Mouse (Mus musculus): ENCODE data around the gene Adamts14.

Adamts14 gene

DNA sequence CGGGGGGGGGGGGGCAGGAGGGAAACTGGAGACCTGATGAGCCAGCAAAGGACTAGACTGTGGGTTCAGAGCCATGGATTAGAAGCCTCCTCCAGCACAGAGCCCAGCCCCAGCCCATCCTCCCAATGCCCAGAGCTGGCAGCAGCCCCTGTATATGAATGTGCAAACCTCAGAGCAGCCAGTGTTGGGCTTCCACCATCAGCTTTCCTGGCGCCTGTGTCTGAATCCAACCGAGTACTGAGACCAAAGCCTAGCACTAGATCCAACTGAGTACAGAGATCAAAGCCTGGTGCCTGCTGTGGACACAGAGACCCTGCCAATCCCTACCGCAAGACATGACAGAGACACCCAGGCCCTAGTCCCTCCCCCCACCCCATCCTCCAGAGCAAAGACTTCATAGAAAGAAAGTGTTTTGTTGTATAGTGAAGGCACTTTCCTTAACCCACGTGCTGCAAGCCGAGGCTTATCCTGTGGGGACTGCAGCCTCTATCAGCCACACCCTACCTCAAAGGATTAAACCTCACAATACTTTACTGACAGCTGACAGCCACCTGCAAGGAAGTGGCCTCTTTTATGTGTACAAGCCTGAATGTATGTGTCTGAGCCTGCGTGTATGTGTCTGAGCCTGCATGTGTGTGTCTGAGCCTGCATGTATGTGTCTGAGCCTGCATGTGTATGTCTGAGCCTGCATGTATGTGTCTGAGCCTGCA is 40.2 kb downstream of the Adamts14 start:
- no peak for DNase-seq (ENCODE audit: low spot score)

DNA sequence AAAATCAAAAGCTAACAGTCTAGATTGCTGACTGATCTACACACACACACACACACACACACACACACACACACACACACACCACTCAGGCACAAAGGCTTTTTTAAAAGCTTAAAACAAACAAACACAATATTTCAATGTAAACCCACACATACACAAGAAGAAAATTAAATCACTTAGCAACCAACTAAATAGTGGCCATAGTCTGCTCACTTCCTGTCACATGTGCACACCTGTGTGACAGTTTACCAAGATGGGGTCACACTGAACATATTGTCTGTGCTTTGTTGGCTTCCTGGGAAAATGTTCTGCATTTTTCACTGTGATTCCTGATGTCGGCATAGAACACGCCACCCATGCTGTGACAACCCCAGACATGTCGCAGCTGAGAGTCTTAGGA is 41.5 kb downstream of the Adamts14 start:
- DNase-seq (ENCODE audit: low spot score): no peak

DNA sequence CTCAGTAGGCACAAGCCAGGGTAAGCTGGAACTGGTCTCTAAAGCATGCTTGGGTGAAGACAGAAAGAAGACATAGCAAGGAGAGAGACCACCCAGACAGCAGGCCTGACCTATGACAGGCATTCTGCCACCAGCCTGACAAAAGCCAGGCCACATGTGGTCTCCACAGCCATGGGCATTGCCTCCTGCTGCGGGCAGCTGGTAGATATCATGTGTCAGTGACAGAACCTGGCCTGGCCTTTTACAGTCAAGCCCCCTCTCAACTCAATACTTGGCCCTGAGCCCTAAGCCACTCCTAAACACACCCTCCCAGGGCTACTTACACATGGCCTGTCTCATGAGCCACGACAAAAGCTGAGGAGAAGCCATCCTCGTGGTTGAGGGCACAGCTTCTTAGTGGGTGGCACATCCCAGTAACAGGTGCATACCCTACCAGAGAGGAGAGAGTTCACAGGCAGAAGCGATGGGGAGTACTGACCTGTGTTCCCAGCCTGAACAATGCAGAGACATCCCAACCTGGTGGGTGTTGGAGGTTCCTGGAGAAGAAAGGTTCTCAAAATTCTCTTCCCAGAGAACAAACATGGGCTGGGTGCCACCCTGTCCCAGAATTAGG is 46.3 kb downstream of the Adamts14 start:
- DNase-seq (ENCODE audit: low spot score): no peak

DNA sequence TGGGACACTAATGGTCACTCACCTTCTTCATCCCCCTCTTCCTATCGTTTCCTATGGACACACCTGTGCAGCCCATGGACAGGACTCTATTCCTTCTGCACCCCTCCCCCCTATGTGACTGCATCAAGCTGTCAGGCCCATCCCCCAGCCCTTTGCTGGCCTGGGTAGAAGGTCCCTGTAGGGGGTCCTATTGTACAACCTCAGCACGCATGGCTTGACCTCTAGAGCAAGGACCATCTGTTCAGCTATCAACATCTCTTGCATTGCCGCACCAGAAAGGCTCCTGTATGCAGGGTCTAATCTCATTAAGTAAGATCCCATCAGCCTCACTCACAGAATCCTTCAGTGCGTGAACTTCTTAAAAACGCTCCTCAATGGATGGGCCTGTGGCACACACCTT is 47.5 kb downstream of the Adamts14 start:
- DNase-seq (ENCODE audit: low spot score): no peak

DNA sequence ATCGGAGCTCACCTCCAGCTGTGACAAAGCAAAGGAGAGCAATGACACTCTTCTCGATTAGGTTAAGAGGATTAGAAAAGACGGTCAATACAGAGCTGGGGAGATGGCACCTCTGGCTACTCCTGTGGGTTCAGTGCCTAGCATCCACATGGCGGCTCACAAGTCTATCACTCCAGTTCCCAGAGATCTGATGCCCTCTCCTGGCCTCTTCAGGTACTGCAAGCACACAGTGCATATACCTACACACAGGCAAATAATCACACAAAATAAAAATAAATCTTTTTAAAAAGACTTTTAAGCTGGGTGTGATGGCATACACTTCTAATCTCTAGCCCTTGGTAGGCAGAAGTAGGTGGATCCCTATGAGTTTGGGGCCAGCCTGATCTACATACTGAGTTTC is 53.9 kb downstream of the Adamts14 start:
- no peak for DNase-seq (ENCODE audit: low spot score)

DNA sequence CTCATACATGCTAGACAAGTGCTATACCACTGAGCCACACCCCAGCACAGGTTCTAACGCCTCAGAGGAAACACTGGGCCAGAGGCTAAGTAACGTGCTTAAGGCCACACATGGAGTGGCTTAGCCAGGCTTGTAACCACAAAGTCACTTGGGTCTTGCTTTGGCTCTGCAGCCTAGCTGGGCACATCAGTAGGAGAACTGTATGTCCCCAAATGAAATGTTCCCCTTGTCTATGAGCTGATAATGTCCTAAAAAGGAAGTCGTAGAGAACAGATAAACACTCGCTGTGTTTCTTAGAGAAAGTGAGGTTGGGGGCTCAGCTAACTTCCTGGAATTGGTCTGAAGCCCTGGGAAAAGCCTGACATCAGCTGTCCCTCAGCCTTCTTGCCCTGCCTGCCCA is 57.1 kb downstream of the Adamts14 start:
- no peak for DNase-seq (ENCODE audit: low spot score)

DNA sequence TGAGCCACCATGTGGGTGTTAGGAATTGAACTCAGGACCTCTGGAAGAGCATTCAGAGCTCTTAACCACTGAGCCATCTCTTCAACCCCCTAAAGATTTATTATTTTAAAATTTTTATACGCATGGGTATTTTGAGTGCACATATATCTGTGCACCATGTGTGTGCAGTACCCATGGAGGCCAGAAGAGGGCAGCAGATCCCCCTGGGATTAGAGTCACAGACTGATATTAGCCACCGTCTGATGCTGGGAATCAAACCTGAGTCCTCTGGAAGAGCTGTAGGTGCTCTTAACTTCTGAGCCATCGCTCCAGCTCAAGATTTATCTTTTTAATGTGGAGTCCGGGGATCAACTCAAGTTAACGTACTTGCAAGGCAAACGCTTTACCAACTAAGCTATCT is 57.6 kb downstream of the Adamts14 start:
- DNase-seq (ENCODE audit: low spot score): no peak

DNA sequence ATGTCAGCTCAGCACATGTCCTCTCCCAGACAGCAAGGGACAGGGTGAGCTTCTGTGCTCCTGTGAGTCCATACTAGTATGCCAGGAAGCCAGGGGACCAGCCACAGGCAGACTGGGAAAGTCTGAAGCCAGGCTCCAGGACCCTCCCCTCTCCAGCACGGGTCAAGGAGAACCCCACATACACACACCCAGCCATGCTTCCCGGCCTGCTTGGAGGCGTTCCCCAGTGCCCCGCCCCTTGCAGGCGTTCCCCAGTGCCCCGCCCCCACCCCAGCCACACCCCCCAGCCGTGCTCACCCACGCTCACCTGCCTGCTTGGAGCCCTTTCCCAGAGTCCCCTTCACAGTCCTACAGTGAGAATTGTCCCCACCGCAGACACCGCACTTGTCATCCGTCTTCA is 60.4 kb downstream of the Adamts14 start:
- DNase-seq (ENCODE audit: low spot score): no peak

DNA sequence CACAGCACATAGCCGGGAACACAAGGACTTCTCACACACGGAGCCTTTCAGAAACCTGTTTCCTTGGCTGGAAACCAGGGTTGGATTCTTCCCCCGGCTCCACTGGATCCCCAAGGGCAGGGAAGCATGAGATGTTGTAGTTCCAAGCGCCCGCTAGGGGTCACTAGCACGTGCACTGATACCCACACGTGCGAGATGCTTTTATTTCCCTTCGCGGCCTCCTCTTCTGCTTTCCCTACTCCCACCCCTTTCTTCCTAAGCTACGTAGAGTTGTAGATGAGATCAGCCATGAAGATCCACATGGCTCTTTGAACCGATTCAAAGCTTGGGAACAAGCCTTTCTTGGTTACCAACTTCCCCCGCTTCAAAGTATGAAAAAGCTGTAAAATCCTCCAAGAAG is 61.5 kb downstream of the Adamts14 start:
- DNase-seq (ENCODE audit: low spot score): peak; percentile 59

DNA sequence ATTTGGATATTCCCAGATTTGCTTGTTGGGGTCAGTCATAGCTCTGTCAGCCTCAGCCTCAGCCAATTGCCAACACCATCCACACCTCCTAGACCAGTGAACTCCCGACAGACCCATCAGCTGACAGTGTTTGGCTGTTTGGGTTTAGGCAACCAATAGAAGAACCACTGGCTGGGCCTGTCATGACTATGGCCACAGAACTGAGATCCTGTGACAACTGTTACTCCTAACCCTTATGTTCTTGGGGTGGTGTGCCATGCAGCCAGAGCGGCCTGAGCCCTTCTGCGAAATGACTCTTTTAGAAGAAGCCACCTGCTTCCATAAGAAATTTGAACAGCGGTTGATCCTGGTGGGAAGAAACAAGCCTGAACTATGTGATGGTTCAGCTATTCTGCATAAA is 62.1 kb downstream of the Adamts14 start:
- DNase-seq (ENCODE audit: low spot score): no peak

DNA sequence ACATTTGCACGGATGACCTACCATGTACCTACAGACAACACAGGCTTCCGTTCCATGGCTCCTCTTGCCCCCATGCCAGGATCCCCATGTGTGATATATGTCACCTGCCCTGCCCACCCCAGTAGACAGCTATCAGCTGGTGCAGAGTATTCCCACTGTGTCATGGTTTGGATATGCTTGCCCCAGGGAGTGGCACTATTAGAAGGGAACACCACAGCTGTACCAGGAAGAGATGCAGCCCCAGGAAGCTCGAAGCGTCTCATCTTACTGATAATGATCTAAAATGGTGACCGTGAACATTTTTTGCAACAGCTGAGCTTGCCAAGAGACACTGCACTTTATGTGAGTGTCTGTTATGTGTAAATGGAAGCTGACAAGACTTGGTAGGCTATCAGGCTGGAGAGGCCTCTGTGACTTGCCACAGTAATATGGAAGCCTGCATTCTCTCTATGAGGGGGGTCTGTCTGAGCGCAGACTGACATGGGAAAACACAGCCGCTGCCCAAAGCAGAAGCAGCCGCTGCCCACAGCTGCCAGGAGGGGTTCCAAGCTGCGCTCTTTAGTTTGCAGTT is 65.0 kb downstream of the Adamts14 start:
- no peak for DNase-seq (ENCODE audit: low spot score)

DNA sequence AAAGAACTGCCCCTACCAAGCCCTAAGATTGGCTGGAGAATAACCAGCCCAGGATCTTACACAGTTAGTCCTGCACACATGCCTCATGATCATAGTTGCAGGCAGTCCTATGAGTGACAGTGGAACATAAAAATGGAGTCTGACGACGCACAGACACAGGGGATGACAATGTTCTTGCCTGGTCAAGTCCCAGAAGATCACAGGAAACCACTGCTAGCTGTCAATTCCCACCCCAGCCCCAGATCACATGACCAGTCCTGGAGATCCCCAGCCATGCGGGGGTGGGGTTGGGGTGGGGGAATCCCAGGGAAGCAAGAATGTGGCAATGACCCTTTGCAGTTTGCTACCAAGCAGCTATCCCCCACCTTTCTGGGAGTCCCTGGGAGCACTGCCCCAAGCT is 69.3 kb downstream of the Adamts14 start:
- DNase-seq (ENCODE audit: low spot score): no peak

DNA sequence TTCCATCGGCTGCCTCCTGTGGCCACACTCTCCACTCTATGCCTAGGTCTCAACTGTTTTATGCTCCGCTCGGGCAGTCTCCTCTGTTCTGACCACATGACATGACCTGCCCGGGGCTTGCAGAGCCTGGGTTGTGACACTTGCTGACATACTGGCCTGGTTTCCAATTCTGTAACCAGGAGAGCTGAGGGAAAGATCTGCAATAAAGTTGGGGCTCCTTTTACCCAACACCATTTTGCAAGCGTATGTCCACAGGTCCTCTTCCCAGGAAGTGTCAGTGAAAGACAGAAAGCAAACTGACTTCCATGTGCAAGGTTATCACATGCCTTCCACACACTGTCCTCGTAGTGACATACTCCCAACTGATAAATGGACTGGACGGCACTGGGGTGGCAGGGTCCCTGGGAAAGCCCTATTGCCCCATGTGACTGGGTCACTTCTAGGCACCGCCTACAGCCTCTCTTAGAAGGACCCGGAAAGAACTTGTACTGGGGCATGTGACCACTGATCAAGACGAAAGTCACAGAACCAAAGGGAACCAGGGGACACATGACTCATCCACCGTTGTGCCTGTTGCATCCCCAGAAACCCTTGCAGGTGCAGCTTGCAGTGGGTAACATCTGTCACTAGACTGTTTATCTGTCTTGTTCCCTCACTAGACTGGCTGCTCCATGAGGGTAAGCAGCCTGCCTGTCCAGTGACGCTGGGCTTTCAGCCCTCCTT is 71.5 kb downstream of the Adamts14 start:
- no peak for DNase-seq (ENCODE audit: low spot score)

DNA sequence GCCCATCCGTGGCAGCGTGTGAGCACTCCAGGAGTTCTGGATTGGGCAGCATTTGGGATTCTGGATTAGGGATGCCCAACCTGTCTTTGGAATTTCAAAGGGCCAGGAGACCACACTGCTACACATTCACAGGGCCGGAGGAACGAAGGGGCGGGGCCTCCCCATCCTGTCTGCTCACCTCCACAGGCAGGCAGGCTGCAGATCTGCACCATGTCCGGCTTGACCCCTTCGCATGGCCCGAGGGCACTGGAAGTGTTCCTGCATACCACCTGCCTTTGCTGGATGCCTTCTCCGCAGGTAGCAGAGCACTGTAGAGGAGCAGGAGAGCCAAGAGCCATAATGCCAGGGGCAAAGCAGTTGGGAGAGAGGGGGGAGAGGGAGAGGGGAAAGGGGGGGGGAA is 72.2 kb downstream of the Adamts14 start:
- DNase-seq (ENCODE audit: low spot score): no peak

DNA sequence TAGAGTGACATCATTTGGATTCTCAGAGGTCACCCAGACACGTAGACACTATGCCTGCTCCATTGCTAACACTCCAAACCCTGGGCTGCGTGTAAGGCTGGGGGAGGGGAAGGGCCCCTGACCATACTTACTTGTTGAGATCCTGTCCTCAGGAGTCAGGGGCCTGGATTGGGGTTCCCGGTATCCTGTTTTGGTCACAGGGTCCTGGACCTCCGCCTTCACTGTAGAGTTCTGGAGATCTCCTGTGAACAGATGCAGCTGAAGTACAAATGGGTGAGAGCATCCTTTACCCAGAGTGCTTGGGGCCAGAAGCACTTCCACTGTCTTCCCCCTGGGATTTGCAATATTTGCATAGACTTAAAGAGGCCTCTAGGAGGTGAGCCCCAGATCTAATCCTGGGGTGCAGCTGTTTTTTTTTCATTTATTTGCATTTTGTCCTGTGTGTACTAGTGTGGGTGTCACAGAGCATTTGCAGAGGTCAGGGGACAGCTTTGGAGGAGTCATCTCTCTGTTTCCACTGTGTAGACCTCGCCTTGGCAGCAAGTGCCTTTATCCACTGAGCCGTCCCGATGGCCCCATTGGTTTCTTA is 72.9 kb downstream of the Adamts14 start:
- no peak for DNase-seq (ENCODE audit: low spot score)

DNA sequence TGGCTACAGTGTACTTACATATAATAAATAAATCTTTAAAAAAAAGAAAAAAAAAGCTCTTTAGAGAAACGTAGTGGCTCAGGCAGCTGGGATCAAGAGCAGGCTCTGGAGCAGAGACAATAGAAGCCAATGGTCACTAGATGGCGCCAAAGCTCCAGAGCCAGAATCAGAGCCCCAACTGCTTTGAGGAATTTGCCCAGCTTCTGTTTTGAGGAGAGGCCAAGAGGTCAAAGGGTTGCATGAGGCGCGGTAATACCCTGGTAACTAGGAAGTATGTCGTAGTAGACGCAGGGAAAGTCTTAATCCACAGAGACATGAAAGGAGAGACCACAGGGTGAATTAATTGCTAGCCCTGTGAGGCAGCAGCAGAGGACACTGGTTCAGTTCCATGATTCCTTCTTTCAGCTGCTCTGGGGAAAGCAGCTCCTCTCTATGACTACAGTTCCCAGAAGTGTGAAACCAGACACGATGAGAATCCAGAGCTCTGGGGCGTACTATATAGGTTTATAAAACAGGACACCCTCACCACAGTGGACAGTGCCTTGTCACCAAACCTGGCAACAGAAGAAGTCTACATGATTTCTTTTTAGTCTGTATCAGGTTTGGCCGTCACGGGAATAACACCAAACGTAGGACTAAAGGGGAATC is 73.5 kb downstream of the Adamts14 start:
- DNase-seq (ENCODE audit: low spot score): peak; percentile 70

DNA sequence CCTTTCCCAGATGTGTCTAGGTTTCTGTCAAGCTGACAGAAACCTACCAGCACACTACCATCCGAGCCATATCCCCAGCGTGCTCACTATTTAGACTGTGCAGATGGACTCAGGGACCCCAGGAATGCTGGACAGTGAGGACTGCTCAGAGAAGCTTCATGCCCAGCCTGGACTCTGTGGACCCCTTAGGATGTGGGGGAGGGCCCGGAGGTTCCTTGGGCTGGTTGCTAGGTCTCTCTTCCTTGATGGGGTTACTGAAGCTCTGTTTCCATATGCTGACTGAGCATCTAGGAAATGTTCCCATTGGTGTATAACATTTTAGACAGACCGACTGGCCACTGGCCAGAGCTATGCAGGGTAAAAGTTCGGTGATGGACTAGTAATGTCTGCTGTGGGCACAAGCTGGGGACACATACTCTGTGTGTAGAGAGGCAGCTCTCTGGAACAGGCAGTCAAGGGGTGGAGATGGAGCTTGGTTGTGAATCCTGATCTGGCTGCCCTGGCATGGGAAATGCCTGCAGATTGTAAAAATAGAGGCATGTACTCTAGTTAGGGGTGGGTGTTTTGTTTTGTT is 77.4 kb downstream of the Adamts14 start:
- DNase-seq (ENCODE audit: low spot score): no peak

DNA sequence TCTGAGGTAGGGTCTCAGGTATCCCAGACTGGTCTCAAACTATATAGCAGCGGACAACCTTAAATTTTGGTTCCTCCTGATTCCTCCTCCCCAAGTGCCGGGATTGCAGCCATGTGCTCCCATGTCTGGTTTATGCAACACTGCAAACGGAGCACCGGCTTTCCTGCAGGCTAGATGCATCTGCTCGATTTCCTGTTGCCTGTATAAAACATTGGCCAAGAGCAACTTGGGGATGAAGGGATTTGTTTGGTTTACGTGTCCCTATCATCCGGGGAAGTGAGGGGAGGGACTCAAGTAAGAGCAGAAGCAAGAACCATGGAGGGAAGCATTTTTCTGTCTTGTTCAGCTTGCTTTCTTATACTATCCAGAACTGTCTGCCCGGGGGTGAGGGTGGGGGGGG is 78.0 kb downstream of the Adamts14 start:
- no peak for DNase-seq (ENCODE audit: low spot score)

DNA sequence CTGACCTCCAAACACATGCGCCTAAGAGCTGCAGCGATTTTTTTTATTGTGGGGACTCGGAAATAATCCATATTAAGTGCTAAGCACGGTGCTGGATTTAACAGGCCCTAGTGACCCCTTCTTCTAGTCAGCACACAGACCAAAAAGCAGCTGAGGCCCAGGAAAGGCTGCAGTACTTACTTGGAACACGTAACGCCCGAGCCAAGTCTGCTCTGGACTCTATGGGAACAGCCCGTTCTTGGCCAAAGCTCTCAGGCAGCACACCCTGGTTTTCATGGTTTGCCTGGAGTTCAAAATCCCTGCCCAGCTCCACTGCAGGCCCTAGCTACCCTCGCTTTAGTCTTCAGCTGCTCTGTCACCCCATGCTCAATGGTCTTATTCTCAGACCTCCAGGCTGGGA is 78.6 kb downstream of the Adamts14 start:
- no peak for DNase-seq (ENCODE audit: low spot score)

DNA sequence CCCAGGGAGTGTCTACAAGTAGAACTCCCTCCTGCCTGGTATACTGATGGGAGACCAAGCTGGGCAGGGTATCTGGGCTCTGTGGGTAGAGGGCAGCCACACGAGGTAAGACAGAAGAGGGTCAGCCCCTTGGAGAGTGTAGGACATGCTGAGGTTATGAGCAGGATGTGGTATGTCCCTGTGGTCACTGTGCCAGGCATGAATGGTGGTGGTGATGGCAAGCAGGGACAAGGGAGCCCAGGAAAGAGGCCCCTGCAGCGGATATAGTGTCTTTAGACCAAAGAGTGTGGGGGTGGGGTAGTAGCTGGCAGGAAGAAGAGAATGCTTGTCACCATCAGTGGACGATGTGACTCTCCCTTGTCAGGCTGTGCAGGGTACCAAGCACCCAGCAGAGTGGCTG is 85.2 kb downstream of the Adamts14 start:
- no peak for DNase-seq (ENCODE audit: low spot score)

DNA sequence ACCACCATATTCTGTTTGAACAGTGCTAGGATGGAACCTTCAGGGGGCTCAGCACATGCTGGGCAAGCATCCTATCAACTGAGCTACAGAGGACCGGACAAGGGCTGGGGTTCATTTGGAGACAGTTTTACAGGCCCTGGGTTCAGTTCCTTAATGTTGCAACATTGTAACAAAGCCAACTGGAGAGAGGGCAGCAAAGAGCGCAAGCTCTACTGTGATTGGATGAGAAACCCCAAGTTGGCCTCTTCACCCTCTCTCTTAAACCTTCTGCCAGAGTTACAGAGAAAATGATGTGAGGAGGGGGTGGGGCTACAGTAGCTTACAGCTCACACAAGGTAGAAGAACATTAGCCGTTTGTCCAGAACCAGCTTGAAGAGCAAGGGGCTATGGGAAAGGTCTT is 86.2 kb downstream of the Adamts14 start:
- DNase-seq (ENCODE audit: low spot score): no peak

DNA sequence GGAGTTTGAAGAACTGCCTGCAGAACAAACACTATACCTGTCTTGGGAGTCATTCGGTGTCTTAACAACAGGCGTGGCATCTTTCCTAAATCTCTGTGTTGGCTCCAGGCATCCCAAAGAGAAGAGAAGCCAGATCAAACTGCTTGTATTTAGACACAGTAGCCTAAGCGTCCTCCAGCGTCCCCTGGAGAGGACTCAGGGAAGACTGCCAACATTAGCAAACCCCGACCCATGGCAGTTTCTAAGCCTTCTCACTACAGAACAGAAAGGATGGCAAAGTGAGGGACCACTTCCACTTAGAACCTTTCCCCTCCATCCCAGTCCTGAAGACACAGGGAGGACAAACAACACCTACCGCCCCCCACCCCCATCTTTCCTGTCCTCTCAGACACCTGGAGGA is 93.3 kb downstream of the Adamts14 start:
- no peak for DNase-seq (ENCODE audit: low spot score)
